Mouse (Mus musculus) liver, embryonic 14.5 days (tissue): Measurements from ENCODE around the gene Kcnn1. TPM values are rescaled to one million over a fixed set of nuclear protein-coding genes. Genes with fewer than 3 reads are reported as not detected.

ENCODE experiments used
- ATAC-seq: fragments of 200-750 bp; cut with Nextera tagmentation; 2 replicates; pipeline ENCODE4 v1.8.0; 2017; ENCODE audit warnings: moderate number of reproducible peaks, mild to moderate bottlenecking, moderate library complexity; ENCODE audit not compliant: insufficient read depth
- DNase-seq, 3 experiments: peaks; one replicate each; pipeline ENCODE4 v3.0.0-alpha.2; 2012 to 2013; ENCODE audit warnings: low read depth in 3 of 3, low spot score in 3 of 3
- H3K27ac ChIP-seq: fragments of 300-500 bp; sonication (generic); 2 replicates; pipeline ENCODE4 v1.5.1; 2014; ENCODE audit warnings: moderate library complexity, mild to moderate bottlenecking, control low read depth, inconsistent platforms
- H3K27me3 ChIP-seq: fragments of 300-500 bp; sonication (generic); 2 replicates; pipeline ENCODE4 v1.6.1; 2014; ENCODE audit warnings: mild to moderate bottlenecking, low read length, moderate library complexity; ENCODE audit not compliant: control insufficient read depth, insufficient read depth
- H3K36me3 ChIP-seq: fragments of 300-500 bp; sonication (generic); replicated peaks from 2 replicates; pipeline ENCODE4 v1.6.1; 2014; ENCODE audit warnings: low read depth; ENCODE audit not compliant: control insufficient read depth, insufficient read depth
- H3K4me1 ChIP-seq, 2 experiments: fragments of 200-500 bp in 1 of 2; fragments of 300-500 bp in 1 of 2; sonication (generic) in 1 of 2; replicated peaks; 2 replicates each; pipeline ENCODE4 v1.6.1; 2012 to 2014; ENCODE audit warnings: antibody characterized with exemption in 1 of 2, inconsistent platforms in 1 of 2, low read length in 1 of 2; ENCODE audit not compliant: control insufficient read depth in 2 of 2, insufficient read depth in 2 of 2
- H3K4me2 ChIP-seq: fragments of 300-500 bp; sonication (generic); 2 replicates; pipeline ENCODE4 v1.6.1; 2014; ENCODE audit warnings: low read depth, mild to moderate bottlenecking, control low read depth, moderate library complexity
- H3K4me3 ChIP-seq, 2 experiments: fragments of 200-500 bp in 1 of 2; fragments of 300-500 bp in 1 of 2; sonication (generic) in 1 of 2; 2 replicates each; pipeline ENCODE4 v1.5.1; 2012 to 2014; ENCODE audit warnings: low read depth in 2 of 2, low read length in 2 of 2, mild to moderate bottlenecking in 2 of 2, control low read depth in 1 of 2, inconsistent platforms in 1 of 2, moderate library complexity in 1 of 2; ENCODE audit not compliant: insufficient read depth in 1 of 2
- H3K9ac ChIP-seq: fragments of 300-500 bp; sonication (generic); replicated peaks from 2 replicates; pipeline ENCODE4 v1.6.1; 2014; ENCODE audit warnings: mild to moderate bottlenecking, control low read depth, moderate library complexity
- H3K9me3 ChIP-seq: fragments of 300-500 bp; sonication (generic); 2 replicates; pipeline ENCODE4 v1.6.1; 2016; ENCODE audit warnings: low read length, mixed read lengths; ENCODE audit not compliant: control insufficient read depth
- CTCF ChIP-seq: IDR thresholded peaks from 2 replicates; pipeline ENCODE4 v1.5.1; 2016; ENCODE audit warnings: antibody characterized with exemption, low read depth, control low read depth
- EP300 ChIP-seq: IDR thresholded peaks from 2 replicates; pipeline ENCODE4 v1.6.1; 2016; ENCODE audit warnings: antibody characterized with exemption, low read depth
- whole genome bisulfite sequencing: fragments of 180-500 bp; shearing (Covaris S2); extraction: QIAGEN DNeasy Blood & Tissue Kit; methylation state at CpG from one replicate; pipeline ENCODE4 v1.1.7; 2014; ENCODE audit not compliant: insufficient replicate concordance; 5-methylcytosine and 5-hydroxymethylcytosine counted together
- polyA plus RNA-seq, 2 experiments: library from polyadenylated mRNA; depleted of rRNA in 1 of 2; stranded (reverse) in 1 of 2; unstranded in 1 of 2; fragments of >200 nt; fragmentation: Nextera tagmentation in 1 of 2; extraction: Ambion mirVana in 1 of 2; gene quantifications; 2 replicates each; pipeline versions ENCODE4 v1.2.1 to v1.2.3; 2012 to 2014

Gene Kcnn1
- polyA plus RNA-seq, 2 experiments = 0.17 to 0.27 TPM

DNA sequence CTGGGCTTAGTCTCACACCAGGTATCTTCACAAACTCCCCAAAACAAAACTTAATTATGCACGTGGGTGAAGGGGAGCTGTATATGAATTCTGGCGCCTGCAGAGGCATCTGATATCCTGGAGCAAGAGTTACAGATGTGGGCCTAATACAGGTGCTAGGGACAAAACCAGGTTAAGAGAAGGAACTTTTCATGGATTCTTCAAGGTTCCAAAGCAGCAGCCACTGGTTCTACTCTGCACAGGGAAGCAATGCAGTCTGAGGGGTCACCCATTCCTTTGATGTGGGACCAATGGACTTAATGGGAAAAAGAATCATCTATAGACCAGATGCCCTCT, 31.3 kb upstream of the Kcnn1 start:
- DNase-seq (no peak), ATAC-seq (no peak)
- TF ChIP-seq EP300 = no peak
- TF ChIP-seq CTCF = no peak
- peaks cover 0 to 3% of the 10 kb centered on the region in 2 experiments; a peak in 1 of 4 replicates for H3K4me1 ChIP-seq
- H3K9ac ChIP-seq = no peak overlapping the region
- WGBS = 48% methylated on average over 2 of the region's 2 CpGs
- H3K36me3 ChIP-seq = peaks cover 27% of the 10 kb centered on the region
- H3K27ac ChIP-seq = no peak overlapping the region
- no peak overlapping the region for H3K4me2 ChIP-seq
- H3K4me3 ChIP-seq = no peak overlapping the region
- peaks cover 34% of the 10 kb centered on the region for H3K27me3 ChIP-seq
- H3K9me3 ChIP-seq = no peaks in the 10 kb centered on the region

- no peak for TF ChIP-seq EP300
- TF ChIP-seq CTCF = peak; percentile 88
- Histone ChIP-seq H3K27me3 (peaks cover 34% of the 10 kb centered on the region), H3K27ac (no peak overlapping the region)
Observed at GRCm38 (mm10) chr8:70893656-70894384, 30.8 kb upstream of the Kcnn1 start.

DNA sequence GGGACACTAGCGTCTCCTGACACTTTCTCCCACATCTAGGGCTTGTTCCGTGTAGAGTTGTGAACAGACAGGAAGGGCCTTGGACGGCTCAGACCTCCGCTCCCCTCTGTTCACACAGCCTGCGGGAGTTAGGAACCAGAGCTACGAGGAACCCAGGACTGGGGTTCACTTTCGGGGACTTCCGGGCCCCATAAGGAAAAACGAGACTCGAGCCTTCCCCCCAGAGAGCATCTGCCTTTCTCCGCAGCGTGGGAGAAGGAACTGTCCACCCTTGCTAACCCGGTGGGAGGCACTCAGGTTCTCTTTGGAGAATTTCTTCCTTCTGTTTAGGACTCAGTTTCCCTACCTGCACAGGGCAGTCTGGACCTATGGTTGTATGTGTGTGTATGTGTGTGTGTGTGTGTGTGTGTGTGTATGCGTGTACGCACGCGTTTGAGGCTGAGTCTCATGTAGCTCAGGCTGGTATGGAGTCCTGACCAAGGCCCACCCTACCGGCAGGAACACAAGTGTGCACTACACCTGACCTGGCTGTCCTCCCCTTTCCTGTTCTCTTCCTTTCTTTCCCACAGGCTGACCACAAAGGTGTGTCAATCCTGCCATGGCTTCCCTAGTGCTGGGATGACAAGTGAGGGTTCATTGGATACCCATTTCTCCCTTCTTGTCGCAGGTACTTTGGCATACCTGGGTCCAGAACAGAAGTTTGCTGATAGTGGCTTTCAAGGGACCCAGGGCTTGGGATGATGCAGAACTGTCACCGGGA, 30.0 kb upstream of the Kcnn1 start:
- peaks cover 27% of the 10 kb centered on the region for H3K36me3 ChIP-seq
- no peak overlapping the region for H3K4me2 ChIP-seq
- DNase-seq (no peak), ATAC-seq (no peak)
- H3K4me1 ChIP-seq = no peaks in the 10 kb centered on the region; a peak in 1 of 4 replicates
- H3K27me3 ChIP-seq = peaks cover 34% of the 10 kb centered on the region
- peak overlapping the region in 1 of 2 experiments; percentile 17; a peak in 2 of 4 replicates for H3K4me3 ChIP-seq
- no peaks in the 10 kb centered on the region for H3K9me3 ChIP-seq
- no peak overlapping the region for H3K27ac ChIP-seq
- TF ChIP-seq EP300 (no peak), CTCF (no peak)
- H3K9ac ChIP-seq = no peak overlapping the region
- WGBS = 20% methylated on average over 20 of the region's 20 CpGs

More at GRCm38 (mm10) chr8:70893656-70894384, 30.8 kb upstream of the Kcnn1 start:
- Histone ChIP-seq H3K4me2 (no peak overlapping the region), H3K4me3 (no peak overlapping the region), H3K9me3 (no peaks in the 10 kb centered on the region), H3K9ac (no peak overlapping the region), H3K36me3 (peaks cover 27% of the 10 kb centered on the region), H3K4me1 (peaks cover 0 to 3% of the 10 kb centered on the region in 2 experiments; a peak in 1 of 4 replicates)
- WGBS = 28% methylated on average over 12 of the region's 12 CpGs
- DNase-seq = peak; percentile 74 to 77 (median 77)
- ATAC-seq = peak; percentile 16; the same call in 1 of the 2 replicates

- 3% methylated on average over 80 of the region's 80 CpGs for WGBS
- ATAC-seq (no peak), DNase-seq (no peak)
- Histone ChIP-seq H3K27ac (no peak within 1 kb of the TSS), H3K4me3 (peak within 1 kb of the TSS in 1 of 2 experiments; percentile 17; a peak in 2 of 4 replicates), H3K9me3 (no peaks in the 10 kb centered on the region), H3K27me3 (peaks cover 34% of the 10 kb centered on the region), H3K4me2 (no peak within 1 kb of the TSS; the same call in 1 of the 2 replicates), H3K4me1 (peaks cover 0 to 3% of the 10 kb centered on the region in 2 experiments; a peak in 1 of 4 replicates), H3K36me3 (peaks cover 27% of the 10 kb centered on the region), H3K9ac (no peak within 1 kb of the TSS)
- TF ChIP-seq EP300 = no peak
Observed at GRCm38 (mm10) chr8:70892022-70892895, 29.2 kb upstream of the Kcnn1 start, which contains the start of gene Slc5a5. TSS of gene Slc5a5 (minus strand) at chr8:70892757.
